Mouse (Mus musculus) erythroblast, embryonic 14.5 days (primary cell): Measurements from ENCODE around the gene Elmod3. TPM values are rescaled to one million over a fixed set of nuclear protein-coding genes. Genes with fewer than 3 reads are reported as not detected.
"Not testable (repeated sequence)": the region's sequence is repeated elsewhere in the genome, so short reads cannot be mapped to it uniquely, and the experiment has no call there.

ENCODE experiments used
- H3K27me3 ChIP-seq: 2 replicates; pipeline ENCODE4 v1.6.1; 2012; ENCODE audit warnings: inconsistent platforms; ENCODE audit not compliant: control insufficient read depth
- H3K36me3 ChIP-seq: 2 replicates; pipeline ENCODE4 v1.6.1; 2012; ENCODE audit warnings: mild to moderate bottlenecking, inconsistent platforms; ENCODE audit not compliant: control insufficient read depth
- H3K4me1 ChIP-seq: 2 replicates; pipeline ENCODE4 v1.6.1; 2012; ENCODE audit warnings: inconsistent platforms; ENCODE audit not compliant: control insufficient read depth
- H3K4me3 ChIP-seq: replicated peaks from 2 replicates; pipeline ENCODE3; 2012; ENCODE audit warnings: moderate library complexity, mild to moderate bottlenecking, inconsistent platforms
- H3K9me3 ChIP-seq: 2 replicates; pipeline ENCODE4 v1.6.1; 2012; ENCODE audit warnings: low read length, inconsistent platforms, mixed read lengths; ENCODE audit not compliant: control insufficient read depth
- GATA1 ChIP-seq: IDR thresholded peaks from 2 replicates; pipeline ENCODE4 v1.6.1; 2012; ENCODE audit warnings: low read length, inconsistent platforms, mixed read lengths
- TAL1 ChIP-seq: IDR thresholded peaks from 3 replicates; pipeline ENCODE4 v1.6.1; 2012; ENCODE audit warnings: low read length, inconsistent platforms, mixed read lengths
- polyA plus RNA-seq: library from polyadenylated mRNA; stranded (reverse); fragments of >175 nt; gene quantifications from 2 replicates; pipeline ENCODE4 v1.2.3, GENCODE M21; 2012

Gene Elmod3
- polyA plus RNA-seq, 1 experiment, result 0.15 TPM

- TF ChIP-seq GATA1, result no peak
- TF ChIP-seq TAL1, result no peak
- H3K4me1 ChIP-seq, result peaks cover 27% of the 10 kb centered on the region
- H3K4me3 ChIP-seq, result no peak overlapping the region
- H3K9me3 ChIP-seq, result peaks cover 3% of the 10 kb centered on the region; the same call in 1 of the 2 replicates
- no peaks in the 10 kb centered on the region for H3K27me3 ChIP-seq
- H3K36me3 ChIP-seq, result no peaks in the 10 kb centered on the region
Measured at GRCm38 (mm10) chr6:72534035-72534809, 64.0 kb downstream of the Elmod3 start.

- H3K27me3 ChIP-seq, H3K4me3 ChIP-seq, H3K36me3 ChIP-seq, H3K9me3 ChIP-seq: not testable (repeated sequence)
- H3K4me1 ChIP-seq, result peaks cover 21% of the 10 kb centered on the region
Measured at GRCm38 (mm10) chr6:72533555-72533954, 64.7 kb downstream of the Elmod3 start.

DNA sequence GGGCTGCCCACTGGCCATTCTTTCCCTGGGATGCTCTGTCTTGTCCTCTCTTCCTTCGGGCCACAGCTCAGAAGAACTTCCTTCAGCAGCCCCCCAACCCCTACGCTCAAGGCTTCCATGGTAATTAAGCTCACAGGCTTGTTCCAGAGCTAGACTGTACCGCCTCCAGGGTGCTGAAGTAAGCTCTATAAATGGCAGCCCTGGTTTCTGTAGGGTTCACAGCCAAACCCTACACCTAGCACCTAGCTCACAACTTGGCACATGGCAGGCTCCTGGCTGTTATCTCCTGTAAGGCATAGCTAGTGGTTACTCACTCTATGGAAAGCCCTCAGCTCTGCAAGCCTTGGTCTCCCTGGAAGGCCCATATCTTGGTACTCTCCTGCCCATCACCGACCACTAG, 65.6 kb downstream of the Elmod3 start:
- H3K4me1 ChIP-seq, result peaks cover 11% of the 10 kb centered on the region
- H3K4me3 ChIP-seq, result no peak overlapping the region
- H3K36me3 ChIP-seq, result no peaks in the 10 kb centered on the region
- peaks cover 3% of the 10 kb centered on the region; the same call in 1 of the 2 replicates for H3K9me3 ChIP-seq
- TF ChIP-seq GATA1, result no peak
- TF ChIP-seq TAL1, result no peak
- H3K27me3 ChIP-seq, result no peaks in the 10 kb centered on the region

DNA sequence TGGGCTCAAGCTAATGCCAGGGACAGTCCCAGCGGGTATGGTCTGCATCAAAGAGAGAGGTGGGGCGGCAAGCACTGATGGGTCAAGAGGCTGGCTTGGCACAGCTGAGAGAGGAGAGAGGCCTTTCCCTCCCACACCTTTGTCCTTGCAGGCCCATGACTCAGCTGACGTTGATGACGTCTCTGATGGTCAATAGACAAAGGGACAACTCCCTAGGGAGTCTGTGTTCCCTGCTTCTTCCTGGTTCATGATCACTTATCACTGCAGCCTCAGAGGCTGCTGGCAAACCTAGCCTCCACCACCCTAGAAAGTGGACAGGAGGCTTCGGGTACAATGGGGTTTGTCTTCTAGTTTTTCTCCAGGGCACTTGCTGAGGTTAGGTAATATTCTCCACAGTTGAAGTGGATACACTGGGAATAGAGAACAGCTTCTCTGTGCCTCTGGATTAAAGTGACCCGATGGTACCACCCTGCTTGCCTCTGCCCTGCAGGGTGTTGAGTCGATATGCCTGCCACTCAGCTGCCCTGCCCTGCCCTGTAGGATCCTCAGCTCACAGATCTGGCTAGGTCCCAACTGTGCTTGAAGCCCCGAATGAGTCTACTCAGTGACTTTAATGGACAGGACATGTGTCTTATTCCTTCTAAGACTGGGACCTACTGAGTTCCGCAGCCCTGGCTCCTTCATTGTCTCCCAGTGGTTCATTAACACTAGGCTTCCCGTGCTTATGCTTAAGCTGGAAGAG, 69.6 kb downstream of the Elmod3 start:
- Histone ChIP-seq H3K9me3 (peaks cover 3% of the 10 kb centered on the region; the same call in 1 of the 2 replicates), H3K27me3 (no peaks in the 10 kb centered on the region), H3K4me1 (no peaks in the 10 kb centered on the region), H3K4me3 (no peak overlapping the region), H3K36me3 (no peaks in the 10 kb centered on the region)
- TF ChIP-seq GATA1 (no peak), TAL1 (no peak)

GRCm38 (mm10) chr6:72527070-72527469, 71.1 kb downstream of the Elmod3 start:
- H3K9me3 ChIP-seq, result peaks cover 3% of the 10 kb centered on the region; the same call in 1 of the 2 replicates
- H3K27me3 ChIP-seq, result no peaks in the 10 kb centered on the region
- H3K36me3 ChIP-seq, result no peaks in the 10 kb centered on the region
- no peak for TF ChIP-seq TAL1
- TF ChIP-seq GATA1, result no peak
- no peaks in the 10 kb centered on the region for H3K4me1 ChIP-seq
- no peak overlapping the region for H3K4me3 ChIP-seq

GRCm38 (mm10) chr6:72524160-72524559, 74.1 kb downstream of the Elmod3 start:
- H3K27me3 ChIP-seq, result peaks cover 2% of the 10 kb centered on the region; the same call in 1 of the 2 replicates

GRCm38 (mm10) chr6:72523222-72523621, 75.0 kb downstream of the Elmod3 start:
- Histone ChIP-seq H3K36me3 (no peaks in the 10 kb centered on the region), H3K27me3 (peaks cover 2% of the 10 kb centered on the region; the same call in 1 of the 2 replicates), H3K9me3 (no peaks in the 10 kb centered on the region), H3K4me3 (no peak overlapping the region), H3K4me1 (no peaks in the 10 kb centered on the region)
- no peak for TF ChIP-seq TAL1
- TF ChIP-seq GATA1, result no peak

More at GRCm38 (mm10) chr6:72524160-72524559, 74.1 kb downstream of the Elmod3 start:
- Histone ChIP-seq H3K36me3 (no peaks in the 10 kb centered on the region), H3K9me3 (no peaks in the 10 kb centered on the region), H3K4me3 (no peak overlapping the region), H3K4me1 (no peaks in the 10 kb centered on the region)
- TF ChIP-seq TAL1 (no peak), GATA1 (no peak)

DNA sequence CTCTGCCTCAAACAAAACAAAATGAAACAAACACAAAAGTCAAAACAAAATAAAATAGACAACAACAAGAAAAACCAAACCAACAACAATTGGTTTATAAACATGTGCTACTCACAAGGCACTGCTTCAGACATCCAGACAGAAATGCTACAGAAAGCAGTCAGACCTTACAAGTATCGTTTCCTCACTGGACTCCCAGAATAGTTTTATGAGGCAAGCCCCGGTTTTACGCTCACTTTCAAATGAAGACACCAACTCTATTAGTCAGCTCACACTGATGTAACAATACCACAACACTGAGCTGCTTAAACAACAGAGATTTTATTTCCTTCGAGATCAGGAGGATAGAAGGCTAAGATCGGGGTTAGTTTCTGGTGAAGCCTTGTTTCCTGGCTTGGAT, 75.9 kb downstream of the Elmod3 start:
- no peak for TF ChIP-seq TAL1
- no peak for TF ChIP-seq GATA1
- no peaks in the 10 kb centered on the region for H3K9me3 ChIP-seq
- peaks cover 2% of the 10 kb centered on the region; the same call in 1 of the 2 replicates for H3K27me3 ChIP-seq
- H3K4me1 ChIP-seq, result no peaks in the 10 kb centered on the region
- H3K4me3 ChIP-seq, result no peak overlapping the region
- no peaks in the 10 kb centered on the region for H3K36me3 ChIP-seq

GRCm38 (mm10) chr6:72521607-72522006, 76.6 kb downstream of the Elmod3 start, which contains the start of gene Sh2d6:
Gene Sh2d6, minus strand, starts transcription at chr6:72521707.
- Histone ChIP-seq H3K36me3 (no peaks in the 10 kb centered on the region), H3K4me1 (no peaks in the 10 kb centered on the region), H3K9me3 (no peaks in the 10 kb centered on the region), H3K4me3 (no peak within 1 kb of the TSS), H3K27me3 (peaks cover 2% of the 10 kb centered on the region; the same call in 1 of the 2 replicates)
- TF ChIP-seq GATA1, result no peak
- no peak for TF ChIP-seq TAL1
